Mouse (Mus musculus) thymus, adult 2 months (tissue): ENCODE results near the gene Ppp1r27.
A peak's percentile ranks its signal among the peaks of the same experiment; 100 is the strongest.

Experiments
- CTCF ChIP-seq: fragments of 200-500 bp; IDR thresholded peaks from 2 replicates; pipeline ENCODE4 v1.5.1; 2012; ENCODE audit warnings: mild to moderate bottlenecking, control low read depth, low read length, moderate library complexity, borderline replicate concordance; ENCODE audit not compliant: control insufficient read depth, poor library complexity, insufficient read depth; ENCODE audit errors: extremely low read depth
- POLR2A ChIP-seq: fragments of 200-500 bp; IDR thresholded peaks from 2 replicates; pipeline ENCODE4 v1.6.1; 2012; ENCODE audit warnings: mild to moderate bottlenecking, low read length, control low read depth, moderate library complexity; ENCODE audit not compliant: control insufficient read depth, poor library complexity, insufficient read depth; ENCODE audit errors: extremely low read depth

GRCm38 (mm10) chr11:120579316-120580107, 28.6 kb upstream of the Ppp1r27 start:
- TF ChIP-seq POLR2A (no peak), CTCF (peak; percentile 77; the same call in 1 of the 2 replicates)
